Mouse (Mus musculus) brain, embryonic 14.5 days (tissue): ENCODE data around the gene Zfp428.

ENCODE experiments used
- CTCF ChIP-seq: fragments of 200-500 bp; IDR thresholded peaks from 2 replicates; pipeline ENCODE4 v1.5.1; 2012; ENCODE audit warnings: inconsistent platforms, mild to moderate bottlenecking, moderate library complexity, borderline replicate concordance; ENCODE audit not compliant: insufficient read depth, insufficient read length; ENCODE audit errors: extremely low read depth
- POLR2A ChIP-seq: fragments of 200-500 bp; IDR thresholded peaks from 2 replicates; pipeline ENCODE4 v1.6.1; 2012; ENCODE audit warnings: mild to moderate bottlenecking, inconsistent platforms, borderline replicate concordance; ENCODE audit not compliant: poor library complexity, insufficient read depth, insufficient read length, severe bottlenecking; ENCODE audit errors: extremely low read depth

- TF ChIP-seq CTCF (no peak), POLR2A (no peak)
Observed at GRCm38 (mm10) chr7:24563191-24563836, 56.5 kb downstream of the Zfp428 start.
